In genomic region chr2:22811466-22811865, GRCm38 (mm10) we compare ENCODE assay signal across 16 mouse cellular contexts. TPM values are rescaled to one million over a fixed set of nuclear protein-coding genes. Genes with fewer than 3 reads are reported as not detected.
A peak's percentile ranks its signal among the peaks of the same experiment; 100 is the strongest.
DNase-seq lines count a peak whose midpoint lies in the region; ATAC-seq and TF ChIP-seq lines count a peak whose summit lies in the region.
"Had no signal": no experiment of that assay in that cellular context is flagged by ENCODE, and none has a peak within 500 bp of the region (broad histone marks: within the 10 kb centered on the region; RNA-seq: fewer than 3 reads in every experiment).

No protein-coding gene starts in this region.

- H3K36me3 ChIP-seq in ES-E14 (ENCODE audit: control insufficient read depth, insufficient read depth, low read length, poor library complexity, severe bottlenecking) = no peaks in the 10 kb centered on the region
- H3K36me3 ChIP-seq in kidney, adult 2 months (ENCODE audit: control insufficient read depth, insufficient read depth, low read length) = no peaks in the 10 kb centered on the region
- H3K36me3 ChIP-seq: heart, embryonic 15.5 days; hindbrain, embryonic 12.5 days; neural tube, embryonic 12.5 days had no signal

- intact Hi-C loops in gastrocnemius, adult 2 months (cut with DNase I) = loop anchor here (5.0 kb wide), 1 partner anchor 39 kb away; the partner anchor contains the start of gene Apbb1ip

- no peak for TF ChIP-seq POLR2A in kidney, adult 2 months (IDR thresholded peaks at IDR 0.05; ENCODE audit: low read depth, low read length)

- TF ChIP-seq CTCF in gastrocnemius, adult 2 months (IDR thresholded peaks at IDR 0.05) = no peak
- TF ChIP-seq CTCF in kidney, adult 2 months (conservative IDR thresholded peaks at IDR 0.05; ENCODE audit: insufficient read depth, insufficient read length, low read depth, low read length) = no peak

- ATAC-seq in neutrophil, adult 5-6 weeks (ENCODE audit: extremely low read depth, insufficient number of reproducible peaks, low FRiP score, poor library complexity, severe bottlenecking) = peak; percentile 45
- ATAC-seq: forebrain, postnatal 0 days; intestine, postnatal 0 days had no signal

- H3K4me1 ChIP-seq in ES-E14 (ENCODE audit: control insufficient read depth in 2 of 2, insufficient read depth in 2 of 2, low read length in 2 of 2, poor library complexity in 1 of 2) = no peaks in the 10 kb centered on the region
- H3K4me1 ChIP-seq in kidney, adult 2 months (ENCODE audit: control insufficient read depth, insufficient read depth, low read length) = no peaks in the 10 kb centered on the region
- H3K4me1 ChIP-seq: heart, embryonic 15.5 days; hindbrain, embryonic 12.5 days; neural tube, embryonic 12.5 days had no signal

- H3K27ac ChIP-seq in gastrocnemius, adult 2 months = peak overlapping the region; percentile 51; the same call in 1 of the 2 replicates
- no peak overlapping the region for H3K27ac ChIP-seq in ES-E14 (ENCODE audit: insufficient read depth, low read depth, low read length, poor library complexity, severe bottlenecking)
- no peak overlapping the region for H3K27ac ChIP-seq in kidney, adult 2 months (ENCODE audit: insufficient read depth, low read depth, low read length)
- H3K27ac ChIP-seq: heart, embryonic 15.5 days; hindbrain, embryonic 12.5 days; neural tube, embryonic 12.5 days had no signal

- H3K9ac ChIP-seq in ES-E14 (ENCODE audit: insufficient read depth, low read depth, low read length, poor library complexity, severe bottlenecking) = no peak overlapping the region
- H3K9ac ChIP-seq: forebrain, postnatal 0 days; heart, embryonic 15.5 days; hindbrain, embryonic 12.5 days; neural tube, embryonic 12.5 days had no signal

- H3K27me3 ChIP-seq in kidney, adult 2 months (replicated peaks; ENCODE audit: control insufficient read depth, insufficient read depth, low read length) = no peaks in the 10 kb centered on the region
- H3K27me3 ChIP-seq: heart, embryonic 15.5 days; hindbrain, embryonic 12.5 days; neural tube, embryonic 12.5 days had no signal

- H3K9me3 ChIP-seq in ES-E14 (ENCODE audit: control insufficient read depth, insufficient read depth, low read depth, low read length) = no peaks in the 10 kb centered on the region
- H3K9me3 ChIP-seq: heart, embryonic 15.5 days; hindbrain, embryonic 12.5 days; neural tube, embryonic 12.5 days had no signal

- DNase-seq in gastrocnemius, adult 2 months = no peak
- DNase-seq in gastrocnemius, adult 18-20 months (ENCODE audit: low spot score) = no peak
- no peak for DNase-seq in ES-E14 (ENCODE audit: low read depth, low spot score)
- peak; percentile 68 for DNase-seq in induced T-regulatory cell, adult 2 months (ENCODE audit: low read depth)
- DNase-seq in cerebellum, adult 9-10 months = no peak
- no peak for DNase-seq in frontal cortex, postnatal 36 days (ENCODE audit: low spot score in 2 of 2)
- DNase-seq in kidney, adult 2 months = no peak
- DNase-seq: cerebellum, adult 11-12 months; forebrain, postnatal 0 days; midbrain, embryonic 14.5 days had no signal

- in situ Hi-C loops in ES-E14 (cut with MboI; ENCODE audit: low sequenced_read_pairs in 2 of 2, unreplicated experiment in 2 of 2) = no loop called here

- WGBS in kidney, adult 2 months = 72% methylated on average over 8 of the region's 8 CpGs

- no peak overlapping the region for H3K4me3 ChIP-seq in gastrocnemius, adult 2 months
- H3K4me3 ChIP-seq in ES-E14 (ENCODE audit: insufficient read depth in 1 of 2, low read depth in 1 of 2, low read length in 2 of 2, poor library complexity in 1 of 2, severe bottlenecking in 1 of 2) = no peak overlapping the region
- no peak overlapping the region for H3K4me3 ChIP-seq in kidney, adult 2 months (ENCODE audit: insufficient read depth, low read depth, low read length)
- H3K4me3 ChIP-seq: erythroblast, embryonic 14.5 days; heart, embryonic 15.5 days; hindbrain, embryonic 12.5 days; neural tube, embryonic 12.5 days had no signal

TF ChIP-seq in ES-E14, 5 proteins besides CTCF, POLR2A, EP300 and RAD21:
- TF ChIP-seq MAFK (IDR thresholded peaks at IDR 0.05; ENCODE audit: insufficient read depth, low read depth, low read length) (0 out of 2 replicates have a peak, but pooled peaks have one; percentile 29), HCFC1 (IDR thresholded peaks at IDR 0.05; ENCODE audit: borderline replicate concordance, insufficient read depth, low read length) (no peak), CHD2 (IDR thresholded peaks at IDR 0.05; ENCODE audit: low read depth, low read length) (no peak), ZNF384 (IDR thresholded peaks at IDR 0.05; ENCODE audit: low read depth, low read length) (no peak), ZC3H11A (IDR thresholded peaks at IDR 0.05; ENCODE audit: borderline replicate concordance, low read depth, low read length) (no peak)

RNA-seq across cellular contexts. Expression of gene Apbb1ip, which starts 37.6 kb away (rescaled TPM):
- total RNA-seq in gastrocnemius, adult 2 months (2021) = 1 to 10 TPM; 2.3 to 2.4 TPM
- 1 to 10 TPM; 1.3 to 2.0 TPM for total RNA-seq in gastrocnemius, adult 18-20 months (2021)
- total RNA-seq in ES-E14 (2012; rRNA removed) = 0.11 and 0.18 TPM in 2 replicates
- total RNA-seq in neutrophil, adult 5-6 weeks (2017) = 120 and 123 TPM in 2 replicates
- polyA plus RNA-seq in kidney, adult 2 months (2012; rRNA removed) = 0.69 and 2.0 TPM in 2 replicates

Comparison
In these comparisons a context has a peak if more than half of its experiments do, and no peak if none do; other contexts are left out.
1. RNA of gene Apbb1ip, which starts 37.6 kb away (total RNA-seq): 120 to 123 TPM in neutrophil, adult 5-6 weeks; 2.3 to 2.4 TPM in gastrocnemius, adult 2 months, 1.3 to 2.0 TPM in gastrocnemius, adult 18-20 months and 0.11 to 0.18 TPM in ES-E14; every median in the first group is over 10 times any median in the second.